Mouse (Mus musculus) hindbrain, embryonic 10.5 days (tissue): Measurements from ENCODE around the gene Fam129b. TPM values are rescaled to one million over a fixed set of nuclear protein-coding genes. Genes with fewer than 3 reads are reported as not detected.
A peak's percentile ranks its signal among the peaks of the same experiment; 100 is the strongest.

Experiments used
- DNase-seq: peaks from one replicate; pipeline ENCODE4 v3.0.0-alpha.2; 2017; ENCODE audit warnings: low spot score
- H3K27ac ChIP-seq: fragments of 300-500 bp; sonication (generic); 2 replicates; pipeline ENCODE4 v1.5.1; 2016; ENCODE audit warnings: mild to moderate bottlenecking, moderate library complexity
- H3K27me3 ChIP-seq: fragments of 300-500 bp; sonication (generic); 2 replicates; pipeline ENCODE4 v1.6.1; 2016; ENCODE audit warnings: mild to moderate bottlenecking; ENCODE audit not compliant: poor library complexity, insufficient read depth, severe bottlenecking
- H3K36me3 ChIP-seq: fragments of 300-500 bp; sonication (generic); 2 replicates; pipeline ENCODE4 v1.6.1; 2016; ENCODE audit warnings: mild to moderate bottlenecking, moderate library complexity
- H3K4me1 ChIP-seq: fragments of 300-500 bp; sonication (generic); replicated peaks from 2 replicates; pipeline ENCODE4 v1.6.1; 2016; ENCODE audit warnings: mild to moderate bottlenecking
- H3K4me3 ChIP-seq: fragments of 300-500 bp; sonication (generic); 2 replicates; pipeline ENCODE4 v1.5.1; 2016; ENCODE audit warnings: mild to moderate bottlenecking, moderate library complexity
- H3K9me3 ChIP-seq: fragments of 300-500 bp; sonication (generic); 2 replicates; pipeline ENCODE4 v1.6.1; 2016; ENCODE audit warnings: mild to moderate bottlenecking, moderate library complexity
- WGBS: fragments of 180-500 bp; shearing (Covaris S2); methylation state at CpG from one replicate; pipeline ENCODE4 v1.1.7; 2016; 5-methylcytosine and 5-hydroxymethylcytosine counted together
- polyA plus RNA-seq: library from polyadenylated mRNA; unstranded; fragments of >200 nt; fragmentation: Nextera tagmentation; extraction: Ambion mirVana; gene quantifications from 2 replicates; pipeline ENCODE4 v1.2.1, GENCODE M21; 2016

The Fam129b gene
- polyA plus RNA-seq, 1 experiment from 2014 or later = 36.1 TPM

- H3K36me3 ChIP-seq = no peaks in the 10 kb centered on the region
- no peak overlapping the region for H3K4me3 ChIP-seq
- no peaks in the 10 kb centered on the region for H3K27me3 ChIP-seq
- WGBS = 61% methylated on average over 6 of the region's 6 CpGs
- H3K27ac ChIP-seq = no peak overlapping the region
- no peaks in the 10 kb centered on the region for H3K9me3 ChIP-seq
- H3K4me1 ChIP-seq = peaks cover 16% of the 10 kb centered on the region
- no peak for DNase-seq
Observed at GRCm38 (mm10) chr2:32869721-32870274, 6.1 kb upstream of the Fam129b start.

DNA sequence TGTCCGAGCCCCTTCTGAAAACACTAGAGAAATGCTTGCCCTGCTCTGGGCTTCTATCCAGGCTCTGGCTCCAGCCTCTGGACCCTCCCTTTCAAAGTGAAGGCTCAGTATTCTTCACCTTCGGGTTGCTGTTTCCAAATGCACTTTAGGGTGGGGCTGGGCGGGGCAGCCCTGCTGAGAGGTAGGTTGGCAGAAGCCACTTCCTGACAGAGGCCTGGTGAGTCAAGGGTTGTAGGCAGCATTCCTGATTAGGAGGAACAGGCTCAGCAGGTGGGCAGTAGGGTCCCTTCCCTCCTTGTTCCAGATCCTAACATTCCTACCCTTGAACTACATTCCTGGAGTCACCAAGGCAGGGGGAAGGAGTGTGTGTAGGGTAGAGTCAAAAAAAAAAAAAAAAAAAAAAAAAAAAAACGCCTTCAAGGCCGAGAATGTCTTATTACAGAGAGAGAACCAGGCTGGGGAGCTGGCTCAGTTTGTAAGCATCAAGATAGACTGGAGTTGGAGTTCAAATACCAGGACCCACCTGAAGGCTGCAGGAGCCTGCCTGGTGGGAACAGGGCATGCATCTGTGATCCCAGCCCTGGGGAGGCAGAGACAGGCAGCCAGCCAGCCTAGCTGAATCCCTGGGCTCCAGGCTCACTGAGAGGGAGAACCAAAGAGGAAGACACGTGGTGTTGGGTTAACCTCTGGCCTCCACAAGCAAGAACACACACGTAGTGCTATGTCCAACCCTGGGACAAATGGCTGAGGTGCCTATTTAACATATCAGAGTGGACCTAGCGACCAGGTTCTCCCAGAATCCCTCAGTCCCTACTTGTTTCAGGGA is 5.4 kb upstream of the Fam129b start:
- WGBS = 55% methylated on average over 8 of the region's 8 CpGs

DNA sequence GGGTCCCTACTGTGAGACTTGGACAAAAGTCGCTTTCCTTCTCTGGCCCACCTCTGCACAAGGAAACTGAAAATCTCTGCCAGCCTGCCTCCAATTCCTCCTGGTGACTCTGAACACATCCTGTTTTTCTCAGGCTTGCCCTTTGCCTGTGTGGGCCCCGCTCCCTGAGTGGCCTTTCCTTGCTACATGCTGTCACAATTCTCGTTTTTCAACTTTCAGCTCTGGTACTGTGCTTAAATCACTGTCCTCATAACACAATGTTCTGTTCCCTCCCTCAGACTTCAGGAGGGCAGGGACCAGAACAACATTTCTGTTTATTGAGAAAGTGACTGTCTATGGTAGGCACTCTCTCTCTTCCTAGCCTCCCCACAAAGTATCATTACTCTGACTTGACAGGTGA is 1.8 kb upstream of the Fam129b start:
- no peaks in the 10 kb centered on the region for H3K9me3 ChIP-seq
- no peaks in the 10 kb centered on the region for H3K36me3 ChIP-seq
- peaks cover 55% of the 10 kb centered on the region for H3K4me1 ChIP-seq
- H3K27ac ChIP-seq = peak overlapping the region; percentile 31
- WGBS = 70% methylated on average over 3 of the region's 3 CpGs
- 0 out of 2 replicates have a peak, but pooled peaks cover 3% of the 10 kb centered on the region for H3K27me3 ChIP-seq
- H3K4me3 ChIP-seq = peak overlapping the region; percentile 81; the same call in 1 of the 2 replicates
- no peak for DNase-seq

More for the DNA sequence above, 5.4 kb upstream of the Fam129b start:
- no peak overlapping the region; the same call in 1 of the 2 replicates for H3K27ac ChIP-seq
- H3K4me1 ChIP-seq = peaks cover 23% of the 10 kb centered on the region
- H3K36me3 ChIP-seq = no peaks in the 10 kb centered on the region
- no peak overlapping the region for H3K4me3 ChIP-seq
- DNase-seq = no peak
- no peaks in the 10 kb centered on the region for H3K9me3 ChIP-seq
- H3K27me3 ChIP-seq = no peaks in the 10 kb centered on the region

- Histone ChIP-seq H3K4me3 (peak overlapping the region; percentile 81), H3K27me3 (0 out of 2 replicates have a peak, but pooled peaks cover 3% of the 10 kb centered on the region), H3K9me3 (no peaks in the 10 kb centered on the region), H3K4me1 (peaks cover 63% of the 10 kb centered on the region), H3K36me3 (no peaks in the 10 kb centered on the region), H3K27ac (peak overlapping the region; percentile 95)
- no peak for DNase-seq
- WGBS = 19% methylated on average over 15 of the region's 15 CpGs
Observed at GRCm38 (mm10) chr2:32874951-32875674, 801 bp upstream of the Fam129b start.

- H3K36me3 ChIP-seq = no peaks in the 10 kb centered on the region
- peak overlapping the region; percentile 81 for H3K4me3 ChIP-seq
- H3K4me1 ChIP-seq = peaks cover 79% of the 10 kb centered on the region
- H3K27ac ChIP-seq = peak overlapping the region; percentile 95
- 2% methylated on average over 20 of the region's 20 CpGs for WGBS
- H3K9me3 ChIP-seq = no peaks in the 10 kb centered on the region
- 0 out of 2 replicates have a peak, but pooled peaks cover 3% of the 10 kb centered on the region for H3K27me3 ChIP-seq
- peak; percentile 46 for DNase-seq
Observed at GRCm38 (mm10) chr2:32876490-32877302, 782 bp downstream of the Fam129b start.

DNA sequence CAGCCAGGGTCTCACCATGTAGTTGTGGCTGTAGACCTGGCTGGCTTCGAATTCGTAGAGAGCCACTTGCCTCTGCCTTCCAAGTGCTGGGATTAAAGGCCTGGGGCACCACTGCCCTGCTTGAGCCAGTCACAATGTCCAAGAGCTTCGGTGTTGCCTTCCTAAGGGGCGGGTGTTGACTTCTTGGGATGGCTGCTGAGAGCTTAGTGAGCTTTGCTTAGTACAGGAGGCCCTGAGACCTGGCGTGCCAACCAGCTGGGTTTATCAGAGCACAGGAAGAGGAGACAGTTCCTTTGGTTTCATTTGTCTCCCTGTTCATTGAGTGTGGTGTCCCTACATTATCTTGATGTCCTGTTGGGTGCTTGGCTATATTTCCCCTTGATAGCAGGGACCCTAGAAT is 1.4 kb downstream of the Fam129b start:
- Histone ChIP-seq H3K27me3 (0 out of 2 replicates have a peak, but pooled peaks cover 3% of the 10 kb centered on the region), H3K4me3 (peak overlapping the region; percentile 81), H3K36me3 (no peaks in the 10 kb centered on the region), H3K27ac (peak overlapping the region; percentile 95), H3K4me1 (peaks cover 85% of the 10 kb centered on the region), H3K9me3 (no peaks in the 10 kb centered on the region)
- DNase-seq = no peak
- whole genome bisulfite sequencing = 36% methylated on average over 5 of the region's 5 CpGs

DNA sequence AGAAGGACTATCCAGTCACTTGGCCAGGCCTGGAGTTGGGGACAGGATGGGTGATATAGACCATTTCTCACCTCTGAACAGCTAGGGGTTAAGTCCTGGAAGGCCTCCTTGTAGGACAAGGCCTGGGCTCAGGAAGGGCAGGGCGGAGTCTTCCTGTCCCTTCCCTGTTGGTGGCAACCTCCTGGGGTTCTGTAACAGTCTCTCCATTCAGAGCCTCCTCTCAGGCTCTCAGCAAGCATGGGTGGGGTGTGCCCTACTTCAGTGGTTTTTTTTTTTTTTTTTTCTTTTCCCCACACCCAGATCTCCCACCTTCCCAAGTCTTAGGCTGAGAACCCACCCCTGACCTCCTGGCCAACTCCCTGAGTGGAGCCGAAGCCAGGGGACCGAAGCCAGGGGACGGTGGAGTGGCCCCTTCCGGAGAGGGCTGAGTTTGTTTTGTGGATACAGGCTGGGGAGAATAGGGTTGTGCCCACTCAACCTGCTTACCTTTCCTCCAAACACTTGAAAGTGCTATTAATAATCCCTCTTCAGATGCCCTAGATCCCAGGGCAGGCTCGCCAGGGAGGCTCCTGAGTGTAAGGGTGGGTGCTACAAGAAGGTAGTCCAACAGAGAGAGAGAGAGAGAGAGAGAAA is 2.0 kb downstream of the Fam129b start:
- Histone ChIP-seq H3K4me3 (peak overlapping the region; percentile 81), H3K9me3 (no peaks in the 10 kb centered on the region), H3K36me3 (no peaks in the 10 kb centered on the region), H3K27me3 (0 out of 2 replicates have a peak, but pooled peaks cover 3% of the 10 kb centered on the region), H3K27ac (peak overlapping the region; percentile 95; the same call in 1 of the 2 replicates), H3K4me1 (peaks cover 91% of the 10 kb centered on the region)
- WGBS = 39% methylated on average over 6 of the region's 6 CpGs
- no peak for DNase-seq

DNA sequence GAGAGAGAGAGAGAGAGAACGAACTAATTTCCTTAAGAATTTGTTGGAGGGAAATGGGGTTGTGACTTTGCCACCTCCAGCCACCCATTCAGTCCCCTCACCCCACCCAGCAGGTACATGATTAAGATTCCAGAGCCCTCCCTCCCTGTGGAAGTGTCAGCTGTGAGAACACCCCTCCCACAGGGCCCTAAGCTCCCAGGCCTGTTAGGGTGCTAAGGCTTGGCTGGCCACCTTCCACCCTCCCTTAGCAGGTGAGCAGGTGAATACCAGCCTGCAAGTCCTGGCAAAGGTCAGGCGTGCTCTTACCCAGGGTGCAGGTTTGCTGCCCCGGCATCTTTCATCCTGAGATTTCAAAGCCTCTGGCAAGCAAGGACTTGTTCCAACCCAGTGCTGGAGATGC is 2.5 kb downstream of the Fam129b start:
- 74% methylated on average over 3 of the region's 3 CpGs for WGBS
- Histone ChIP-seq H3K4me3 (peak overlapping the region; percentile 81), H3K36me3 (no peaks in the 10 kb centered on the region), H3K27ac (no peak overlapping the region), H3K9me3 (no peaks in the 10 kb centered on the region), H3K27me3 (0 out of 2 replicates have a peak, but pooled peaks cover 3% of the 10 kb centered on the region), H3K4me1 (peaks cover 96% of the 10 kb centered on the region)
- no peak for DNase-seq

- H3K27ac ChIP-seq = peak overlapping the region; percentile 81
- peaks cover 97% of the 10 kb centered on the region for H3K4me1 ChIP-seq
- H3K9me3 ChIP-seq = no peaks in the 10 kb centered on the region
- WGBS = 89% methylated on average over 5 of the region's 5 CpGs
- H3K4me3 ChIP-seq = no peak overlapping the region
- 0 out of 2 replicates have a peak, but pooled peaks cover 3% of the 10 kb centered on the region for H3K27me3 ChIP-seq
- no peaks in the 10 kb centered on the region for H3K36me3 ChIP-seq
- no peak for DNase-seq
Observed at GRCm38 (mm10) chr2:32879593-32879992, 3.7 kb downstream of the Fam129b start.

GRCm38 (mm10) chr2:32881054-32881453 is 5.1 kb downstream of the Fam129b start:
- Histone ChIP-seq H3K27me3 (0 out of 2 replicates have a peak, but pooled peaks cover 3% of the 10 kb centered on the region), H3K36me3 (no peaks in the 10 kb centered on the region), H3K9me3 (no peaks in the 10 kb centered on the region), H3K4me3 (peak overlapping the region; percentile 18; the same call in 1 of the 2 replicates), H3K4me1 (peaks cover 95% of the 10 kb centered on the region), H3K27ac (peak overlapping the region; percentile 81)
- peak; percentile 31 for DNase-seq
- WGBS = 21% methylated on average over 6 of the region's 6 CpGs

- Histone ChIP-seq H3K4me1 (peaks cover 90% of the 10 kb centered on the region), H3K9me3 (no peaks in the 10 kb centered on the region), H3K27ac (peak overlapping the region; percentile 81), H3K4me3 (no peak overlapping the region), H3K27me3 (0 out of 2 replicates have a peak, but pooled peaks cover 1% of the 10 kb centered on the region), H3K36me3 (no peaks in the 10 kb centered on the region)
- 37% methylated on average over 3 of the region's 3 CpGs for WGBS
- DNase-seq = no peak
Observed at GRCm38 (mm10) chr2:32881723-32882122, 5.8 kb downstream of the Fam129b start.
